Mouse (Mus musculus): ENCODE data around the gene Gm49510. TPM values are rescaled to one million over a fixed set of nuclear protein-coding genes. Genes with fewer than 3 reads are reported as not detected.
A peak's percentile ranks its signal among the peaks of the same experiment; 100 is the strongest.
"Not testable (repeated sequence)": the region's sequence is repeated elsewhere in the genome, so short reads cannot be mapped to it uniquely, and the experiment has no call there.

Gm49510 gene
- polyA plus RNA-seq, 1 experiment, result not detected

GRCm38 (mm10) chr15:78876991-78877809 is 22.3 kb upstream of the Gm49510 start, which contains the start of gene Gga1:
TSS of gene Gga1 (plus strand) at chr15:78877190.
- Histone ChIP-seq H3K27ac (ENCODE audit: insufficient read depth, low read depth, low read length) (peak within 1 kb of the TSS; percentile 97), H3K36me3 (ENCODE audit: control insufficient read depth, insufficient read depth, low read length) (no peaks in the 10 kb centered on the region), H3K27me3 (replicated peaks; ENCODE audit: control insufficient read depth, insufficient read depth, low read length) (no peaks in the 10 kb centered on the region), H3K4me1 (ENCODE audit: control insufficient read depth, insufficient read depth, low read length) (peaks cover 4% of the 10 kb centered on the region; the same call in 1 of the 2 replicates), H3K4me3 (ENCODE audit: insufficient read depth, low read depth, low read length) (peak within 1 kb of the TSS; percentile 56)
- under 1% methylated on average over 86 of the region's 95 CpGs for WGBS
- DNase-seq, result peak; percentile 98
- TF ChIP-seq CTCF (conservative IDR thresholded peaks at IDR 0.05; ENCODE audit: insufficient read depth, insufficient read length, low read depth, low read length) (no peak), POLR2A (IDR thresholded peaks at IDR 0.05; ENCODE audit: low read depth, low read length) (peak; percentile 63)

GRCm38 (mm10) chr15:78877810-78878390 is 21.6 kb upstream of the Gm49510 start:
- Histone ChIP-seq H3K4me3 (ENCODE audit: insufficient read depth, low read depth, low read length) (peak overlapping the region; percentile 56), H3K36me3 (ENCODE audit: control insufficient read depth, insufficient read depth, low read length) (peaks cover 2% of the 10 kb centered on the region; the same call in 1 of the 2 replicates), H3K4me1 (ENCODE audit: control insufficient read depth, insufficient read depth, low read length) (peaks cover 4% of the 10 kb centered on the region; the same call in 1 of the 2 replicates), H3K27me3 (replicated peaks; ENCODE audit: control insufficient read depth, insufficient read depth, low read length) (no peaks in the 10 kb centered on the region), H3K27ac (ENCODE audit: insufficient read depth, low read depth, low read length) (peak overlapping the region; percentile 76)
- no peak for TF ChIP-seq CTCF (conservative IDR thresholded peaks at IDR 0.05; ENCODE audit: insufficient read depth, insufficient read length, low read depth, low read length)
- no peak for TF ChIP-seq POLR2A (IDR thresholded peaks at IDR 0.05; ENCODE audit: low read depth, low read length)
- under 1% methylated on average over 17 of the region's 17 CpGs for WGBS
- peak; percentile 46 for DNase-seq

DNA sequence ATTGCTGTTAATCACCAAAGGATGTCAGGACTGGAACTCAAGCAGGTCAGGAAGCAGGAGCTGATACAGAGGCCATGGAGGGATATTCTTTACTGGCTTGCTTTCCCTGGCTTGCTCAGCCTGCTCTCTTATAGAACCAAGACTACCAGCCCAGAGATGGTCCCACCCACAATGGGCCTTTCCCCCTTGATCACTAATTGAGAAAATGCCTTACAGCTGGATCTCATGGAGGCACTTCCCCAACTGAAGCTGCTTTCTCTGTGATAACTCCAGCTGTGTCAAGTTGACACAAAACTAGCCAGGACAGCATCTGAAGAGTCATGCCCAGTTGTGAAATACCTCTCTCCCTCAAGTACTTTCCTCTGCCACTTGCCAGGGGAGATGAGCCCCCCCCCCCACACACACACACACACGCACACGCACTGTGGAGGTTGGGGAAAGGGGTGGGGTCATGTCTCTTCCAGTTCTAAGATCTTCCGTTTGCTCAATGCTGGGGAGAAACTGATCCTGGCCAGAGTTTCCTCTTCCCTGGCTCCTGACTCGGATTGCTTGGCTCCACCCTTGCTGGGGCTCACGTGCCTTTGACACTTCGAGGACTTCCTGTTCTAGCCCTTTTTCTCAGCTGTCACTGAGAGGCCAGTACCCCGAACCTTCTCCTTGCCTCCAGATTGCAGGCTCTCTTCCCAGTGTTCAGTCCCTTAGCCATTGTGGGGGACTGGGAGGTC is 20.5 kb upstream of the Gm49510 start:
- DNase-seq, result peak; percentile 44
- H3K4me1 ChIP-seq (ENCODE audit: control insufficient read depth, insufficient read depth, low read length); H3K36me3 ChIP-seq (ENCODE audit: control insufficient read depth, insufficient read depth, low read length); H3K27me3 ChIP-seq (replicated peaks; ENCODE audit: control insufficient read depth, insufficient read depth, low read length); H3K4me3 ChIP-seq (ENCODE audit: insufficient read depth, low read depth, low read length); H3K27ac ChIP-seq (ENCODE audit: insufficient read depth, low read depth, low read length): not testable (repeated sequence)
- 18% methylated on average over 7 of the region's 7 CpGs for WGBS

GRCm38 (mm10) chr15:78880432-78880831 is 19.0 kb upstream of the Gm49510 start:
- TF ChIP-seq POLR2A (IDR thresholded peaks at IDR 0.05; ENCODE audit: low read depth, low read length), result no peak
- TF ChIP-seq CTCF (conservative IDR thresholded peaks at IDR 0.05; ENCODE audit: insufficient read depth, insufficient read length, low read depth, low read length), result no peak
- H3K36me3 ChIP-seq (ENCODE audit: control insufficient read depth, insufficient read depth, low read length), result peaks cover 4% of the 10 kb centered on the region
- 71% methylated on average over 8 of the region's 8 CpGs for WGBS

GRCm38 (mm10) chr15:78881828-78882227 is 17.6 kb upstream of the Gm49510 start:
- no peak for DNase-seq
- TF ChIP-seq CTCF (conservative IDR thresholded peaks at IDR 0.05; ENCODE audit: insufficient read depth, insufficient read length, low read depth, low read length), result no peak
- TF ChIP-seq POLR2A (IDR thresholded peaks at IDR 0.05; ENCODE audit: low read depth, low read length), result no peak
- no peak overlapping the region for H3K27ac ChIP-seq (ENCODE audit: insufficient read depth, low read depth, low read length)
- H3K36me3 ChIP-seq (ENCODE audit: control insufficient read depth, insufficient read depth, low read length), result peaks cover 4% of the 10 kb centered on the region
- no peaks in the 10 kb centered on the region for H3K27me3 ChIP-seq (replicated peaks; ENCODE audit: control insufficient read depth, insufficient read depth, low read length)
- no peaks in the 10 kb centered on the region for H3K4me1 ChIP-seq (ENCODE audit: control insufficient read depth, insufficient read depth, low read length)
- 87% methylated on average over 3 of the region's 3 CpGs for WGBS
- H3K4me3 ChIP-seq (ENCODE audit: insufficient read depth, low read depth, low read length), result no peak overlapping the region

More at GRCm38 (mm10) chr15:78880432-78880831, 19.0 kb upstream of the Gm49510 start:
- H3K4me3 ChIP-seq (ENCODE audit: insufficient read depth, low read depth, low read length), result no peak overlapping the region
- no peaks in the 10 kb centered on the region for H3K27me3 ChIP-seq (replicated peaks; ENCODE audit: control insufficient read depth, insufficient read depth, low read length)
- H3K4me1 ChIP-seq (ENCODE audit: control insufficient read depth, insufficient read depth, low read length), result peaks cover 4% of the 10 kb centered on the region; the same call in 1 of the 2 replicates
- no peak overlapping the region for H3K27ac ChIP-seq (ENCODE audit: insufficient read depth, low read depth, low read length)
- peak; percentile 40 for DNase-seq

DNA sequence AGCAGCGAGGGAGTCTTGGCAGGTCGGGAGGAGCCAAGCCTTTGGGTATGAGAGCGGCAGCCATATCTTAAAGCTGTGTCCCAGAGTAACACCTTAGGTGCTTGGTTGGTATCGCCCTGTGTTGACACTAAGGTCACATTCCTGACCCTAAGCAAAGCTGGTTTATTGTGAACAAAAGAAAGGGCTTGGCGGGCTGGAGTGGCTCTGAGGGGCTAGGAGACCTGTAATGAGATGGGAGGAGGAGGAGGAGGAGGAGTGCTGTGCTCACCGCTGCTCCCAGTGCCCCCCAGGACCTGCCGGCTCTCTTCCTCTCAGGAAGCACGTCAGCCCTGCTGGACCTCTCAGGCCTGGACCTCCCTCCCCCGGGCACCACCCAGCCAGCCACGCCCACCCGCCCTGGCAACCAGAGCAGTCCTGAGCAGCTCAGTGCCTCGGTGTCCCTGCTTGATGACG is 10.0 kb upstream of the Gm49510 start:
- TF ChIP-seq CTCF (conservative IDR thresholded peaks at IDR 0.05; ENCODE audit: insufficient read depth, insufficient read length, low read depth, low read length), result no peak
- TF ChIP-seq POLR2A (IDR thresholded peaks at IDR 0.05; ENCODE audit: low read depth, low read length), result no peak
- Histone ChIP-seq H3K4me1 (ENCODE audit: control insufficient read depth, insufficient read depth, low read length) (no peaks in the 10 kb centered on the region), H3K27ac (ENCODE audit: insufficient read depth, low read depth, low read length) (no peak overlapping the region), H3K4me3 (ENCODE audit: insufficient read depth, low read depth, low read length) (no peak overlapping the region), H3K36me3 (ENCODE audit: control insufficient read depth, insufficient read depth, low read length) (peaks cover 1% of the 10 kb centered on the region), H3K27me3 (replicated peaks; ENCODE audit: control insufficient read depth, insufficient read depth, low read length) (no peaks in the 10 kb centered on the region)
- no peak for DNase-seq
- WGBS, result 51% methylated on average over 13 of the region's 13 CpGs

Measured in kidney, adult 2 months (tissue).